Mouse (Mus musculus) MN1 (cell line): ENCODE data around the gene Kcnd3.

Experiments used
- DNase-seq: peaks from one replicate; pipeline ENCODE4 v3.0.0-alpha.2; 2016; ENCODE audit warnings: low spot score

Kcnd3 gene

DNA sequence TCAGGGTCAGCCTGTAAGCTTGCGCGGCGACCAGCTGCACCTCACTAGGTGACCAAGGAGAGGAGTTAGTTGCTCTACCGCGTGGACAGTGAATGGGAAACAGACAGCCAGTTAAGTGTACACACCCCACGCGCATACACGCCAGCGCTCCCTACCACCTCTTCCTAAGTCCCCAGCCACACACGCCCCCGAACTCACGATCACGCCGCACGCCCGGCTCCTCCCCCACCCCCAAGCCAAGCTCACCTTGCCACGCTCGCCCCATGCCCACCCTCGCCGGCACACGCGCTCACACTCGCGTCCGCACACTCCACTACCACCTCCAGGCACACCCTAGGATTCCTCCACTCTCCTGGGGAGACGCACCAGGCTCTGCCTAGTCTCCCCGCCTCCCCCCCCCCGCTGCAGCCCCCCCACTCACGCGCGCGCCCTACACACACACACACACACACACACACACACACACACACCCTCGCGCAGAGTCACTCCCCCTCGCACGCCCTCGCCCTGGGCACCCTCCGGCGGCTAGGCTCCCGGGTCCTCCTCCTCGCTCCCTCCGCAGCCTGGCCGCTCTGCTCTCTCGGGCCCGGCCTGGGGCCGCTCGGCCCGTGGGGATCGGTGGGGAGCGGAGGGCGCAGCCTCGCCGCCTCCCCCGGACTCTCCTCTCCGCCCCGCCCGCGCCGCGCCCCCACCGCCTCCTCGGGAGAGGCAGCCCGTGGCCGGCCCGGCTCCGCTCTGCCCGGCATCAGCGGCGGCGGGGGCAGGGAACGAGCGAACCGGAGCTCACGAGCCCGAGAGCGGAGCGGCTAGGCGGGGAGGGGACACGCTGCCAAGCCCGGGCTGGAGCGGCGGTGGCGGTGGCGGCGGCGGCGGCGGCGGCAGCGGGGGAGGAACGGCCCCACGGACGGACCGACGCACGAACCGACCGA, at the start of gene Kcnd3:
Gene Kcnd3 (plus strand): TSS at position 704 of the 929 bp plus-strand sequence.
- no peak for DNase-seq

DNA sequence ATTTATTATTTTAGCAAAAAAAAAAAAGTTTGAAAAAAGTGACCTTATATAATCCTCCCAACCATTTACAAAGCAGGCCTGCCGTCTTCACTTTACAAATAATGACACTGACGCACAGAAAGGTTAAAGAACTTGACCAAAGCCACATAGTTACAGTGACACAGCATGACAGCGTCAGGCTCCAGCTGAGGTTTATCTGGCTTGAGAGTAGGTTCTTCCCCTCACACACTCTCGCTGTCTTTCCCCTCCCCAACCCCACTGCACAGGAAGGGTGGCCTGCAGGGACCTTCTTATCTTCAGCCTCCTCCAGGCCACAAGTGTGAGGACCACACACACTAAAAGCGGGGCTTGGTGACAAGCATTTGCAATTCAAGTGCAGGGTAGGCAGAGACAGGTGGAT, 49.5 kb upstream of the Kcnd3 start:
- no peak for DNase-seq

DNA sequence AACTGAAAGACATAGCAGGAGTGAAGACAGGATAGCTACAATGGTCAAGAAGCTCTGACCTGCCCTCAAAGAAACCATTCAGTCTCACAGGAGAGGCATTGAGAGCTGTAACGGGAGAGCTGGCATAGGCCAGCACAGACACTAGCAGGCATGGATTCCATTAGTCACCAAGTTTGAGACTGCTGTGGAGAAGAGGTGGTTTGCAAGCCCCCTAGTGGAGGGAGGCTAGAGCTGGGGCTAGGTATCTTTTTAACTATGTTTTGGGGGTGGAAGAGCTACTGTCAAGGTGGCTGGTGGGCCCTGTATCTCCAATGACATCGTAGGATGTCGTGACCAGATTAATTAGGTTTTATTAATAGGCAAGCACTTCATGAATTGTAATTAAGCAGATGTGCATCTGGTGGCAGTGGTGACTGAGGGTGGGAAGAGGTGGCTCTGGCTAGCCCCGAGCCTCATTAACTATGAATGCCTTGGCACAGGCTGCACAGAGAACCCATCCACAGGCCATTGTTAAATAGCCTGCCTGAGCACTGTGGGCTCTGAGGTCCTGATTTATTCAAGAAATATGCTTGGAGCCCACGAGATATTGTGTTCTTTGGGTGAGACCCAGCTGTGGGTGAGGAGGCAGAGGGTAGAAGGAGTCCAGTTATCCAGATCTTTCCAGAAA, 48.6 kb upstream of the Kcnd3 start:
- no peak for DNase-seq

DNA sequence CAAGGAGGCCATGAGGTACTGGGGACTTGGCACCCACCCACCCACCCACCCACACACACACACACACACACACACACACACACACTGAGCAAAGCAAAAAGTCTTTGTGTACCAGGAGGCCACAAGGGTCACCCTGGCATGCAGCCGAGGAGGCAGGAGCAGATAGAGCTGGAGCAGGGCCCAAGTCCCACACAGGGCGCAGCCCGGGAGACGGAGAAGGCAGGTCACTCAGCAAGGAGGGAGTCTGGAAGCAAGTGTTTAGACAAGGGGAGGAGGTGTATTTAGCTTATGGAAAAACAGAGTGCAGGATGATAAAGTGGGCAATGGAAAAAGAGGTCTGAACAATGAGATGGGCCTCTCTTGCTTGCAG, 48.1 kb upstream of the Kcnd3 start:
- no peak for DNase-seq

DNA sequence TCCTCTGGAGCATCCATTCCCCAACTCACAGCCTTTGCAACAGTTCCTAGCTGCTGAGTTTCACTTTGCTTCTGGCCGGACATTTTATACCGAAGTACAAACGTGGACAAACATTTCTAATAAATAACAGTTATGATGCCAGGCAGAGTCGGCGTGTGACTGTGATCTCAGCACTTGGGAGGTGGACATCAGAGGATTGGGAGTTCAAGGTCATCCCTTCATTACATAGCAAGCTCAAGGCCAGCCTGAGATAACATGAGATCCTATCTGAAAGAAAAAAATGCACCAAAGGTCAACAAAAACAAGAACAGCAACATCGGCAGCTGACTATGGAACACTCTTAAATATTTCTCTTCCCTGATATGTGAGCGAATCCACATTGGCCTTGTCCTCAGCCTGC, 46.6 kb upstream of the Kcnd3 start:
- DNase-seq, result no peak

DNA sequence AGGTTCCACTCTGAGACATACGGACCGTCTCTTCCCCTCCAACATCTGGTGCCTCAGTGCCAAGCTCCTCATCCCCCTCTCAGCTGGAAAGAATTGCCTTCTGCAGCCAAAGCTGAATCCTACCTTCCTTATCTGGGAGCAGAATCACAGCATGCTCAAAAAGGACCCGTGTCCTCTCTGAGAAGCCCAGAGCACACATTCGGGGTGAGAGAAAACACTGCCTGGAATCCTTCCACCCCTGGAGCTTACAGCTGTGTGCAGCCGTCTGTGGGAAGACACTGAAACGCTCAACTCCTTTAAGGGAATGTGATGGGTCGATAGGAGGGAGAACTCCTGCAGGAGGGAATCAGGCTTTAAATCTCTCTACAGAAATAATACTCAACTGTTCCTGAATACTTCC, 46.1 kb upstream of the Kcnd3 start:
- DNase-seq, result no peak

DNA sequence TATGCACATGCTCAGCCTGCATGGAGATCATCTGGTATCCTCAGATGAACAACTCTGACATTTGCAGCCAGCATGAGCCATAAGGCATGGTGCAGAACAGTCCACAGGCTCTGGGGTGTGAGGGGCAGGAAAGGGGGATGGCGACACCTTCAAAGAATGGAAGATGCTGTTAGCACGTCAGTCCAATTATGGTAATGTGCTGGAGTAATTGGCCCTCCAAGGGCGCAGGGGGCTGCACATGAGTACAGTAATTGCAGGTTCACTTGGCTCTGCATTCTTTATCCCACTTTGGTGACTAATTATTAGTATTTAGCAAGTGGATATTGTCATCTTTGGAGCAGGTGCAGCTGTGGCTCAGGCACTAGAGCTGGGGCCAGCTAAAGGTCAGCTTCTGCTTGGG, 43.9 kb upstream of the Kcnd3 start:
- DNase-seq, result no peak

DNA sequence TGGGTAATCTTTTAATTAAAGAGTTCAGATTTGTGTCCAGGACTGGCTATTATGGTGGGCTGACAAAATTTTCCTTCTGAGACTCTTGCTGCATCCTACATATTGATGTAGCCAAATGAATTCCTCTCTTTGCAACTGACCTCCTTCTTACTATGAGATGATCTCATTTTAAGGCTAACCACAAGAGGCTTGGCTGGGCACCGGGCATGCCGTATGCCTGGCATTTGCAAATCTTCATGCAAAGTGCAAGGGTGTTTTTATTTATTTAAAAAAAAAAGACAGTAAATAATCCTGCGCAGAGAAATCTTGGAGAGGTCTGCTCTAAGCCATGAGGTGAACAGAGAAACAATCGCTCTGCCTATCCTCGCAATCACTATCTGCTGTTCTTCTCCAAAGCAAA, 41.3 kb upstream of the Kcnd3 start:
- no peak for DNase-seq

DNA sequence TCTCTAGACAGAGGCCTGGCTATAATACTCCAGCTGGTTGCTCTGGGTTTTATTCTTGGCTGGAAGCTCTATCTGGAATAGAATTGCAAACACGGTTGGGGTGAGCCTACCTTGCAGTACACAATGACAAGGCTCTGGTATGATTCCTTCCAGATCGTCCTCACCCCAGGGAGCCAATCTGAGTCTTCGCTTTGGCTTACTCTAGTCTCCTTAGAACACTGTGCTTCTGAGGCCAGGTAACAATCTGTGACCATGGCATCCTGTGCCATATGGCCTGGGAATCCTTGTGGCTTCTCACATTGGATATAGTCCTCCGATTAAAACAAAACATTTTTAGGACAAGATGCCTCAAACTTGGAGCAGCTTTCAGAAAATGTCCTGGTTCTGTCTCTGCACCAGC, 40.4 kb upstream of the Kcnd3 start:
- DNase-seq, result no peak

DNA sequence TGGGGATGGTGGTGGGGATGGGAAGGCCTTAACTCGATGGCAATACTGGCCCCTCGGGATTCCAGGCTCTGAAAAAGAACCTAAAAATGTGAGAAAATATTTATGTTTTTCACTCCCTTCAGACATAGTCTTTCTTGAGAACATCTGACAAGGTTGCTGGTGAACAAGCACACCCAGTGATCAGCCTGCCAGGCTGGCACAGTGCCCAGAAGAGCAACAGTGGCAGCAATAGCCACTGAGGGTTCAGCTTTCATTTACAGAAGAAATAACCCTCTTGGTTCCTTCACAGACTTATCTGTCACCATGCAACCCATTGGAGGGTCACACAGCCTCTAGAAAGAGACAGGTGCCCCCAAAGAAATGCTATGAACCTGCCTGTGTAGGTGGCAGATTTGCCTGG, 39.9 kb upstream of the Kcnd3 start:
- no peak for DNase-seq

DNA sequence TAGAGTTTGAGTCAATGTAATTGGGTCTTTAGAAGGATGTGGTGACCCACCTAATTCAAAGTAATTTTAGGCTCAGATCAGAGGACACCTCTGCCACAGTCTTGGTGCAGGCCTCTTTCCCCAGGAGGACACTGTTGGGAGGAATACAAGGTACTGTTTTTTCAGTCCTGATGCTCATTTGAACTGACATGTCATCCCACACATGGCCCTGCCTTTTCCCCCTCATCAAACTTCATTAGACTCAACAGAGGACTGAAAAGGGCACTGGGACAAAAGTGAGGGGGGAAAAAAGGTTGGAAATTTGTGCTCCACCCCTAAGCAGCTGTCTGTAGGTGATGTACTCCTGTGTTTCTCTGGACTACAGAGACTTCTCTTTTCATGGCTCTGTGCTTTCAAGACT, 39.4 kb upstream of the Kcnd3 start:
- no peak for DNase-seq

DNA sequence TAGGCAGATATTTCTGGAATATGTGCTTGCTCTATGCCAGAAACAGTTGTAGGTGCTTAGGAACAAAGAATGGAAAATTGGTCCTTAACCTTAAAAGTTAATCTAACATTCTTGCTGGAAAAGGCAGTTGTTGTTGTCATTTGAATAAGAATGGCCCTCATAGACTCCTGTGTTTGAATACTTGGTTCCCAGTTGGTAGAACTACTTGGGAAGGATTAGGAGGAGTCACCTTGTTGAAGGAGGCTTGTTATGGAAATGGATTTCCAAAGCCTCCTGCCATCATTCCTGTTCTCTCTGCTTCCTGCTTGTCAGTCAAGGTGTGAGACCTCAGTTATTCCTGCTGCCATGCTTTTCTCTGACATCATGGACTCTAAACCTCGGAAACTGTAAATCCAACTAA, 33.7 kb upstream of the Kcnd3 start:
- DNase-seq, result no peak

DNA sequence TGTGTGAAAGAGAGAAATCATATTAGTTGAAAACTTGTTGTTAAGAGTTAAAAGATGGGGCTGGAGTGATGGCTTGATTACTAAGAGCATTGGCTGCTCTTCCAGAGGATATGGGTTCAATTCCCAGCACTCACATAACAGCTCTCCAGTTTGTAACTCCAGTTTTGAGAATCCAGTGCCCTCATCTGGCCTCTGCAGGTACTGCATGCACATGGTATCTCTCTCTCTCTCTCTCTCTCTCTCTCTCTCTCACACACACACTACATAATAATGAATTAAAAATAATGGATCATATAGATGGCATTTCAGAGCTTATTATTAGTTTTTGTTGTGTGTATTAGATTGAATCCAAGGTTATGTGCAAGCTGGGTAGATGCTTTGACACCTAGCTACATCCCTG, 29.7 kb upstream of the Kcnd3 start:
- no peak for DNase-seq

DNA sequence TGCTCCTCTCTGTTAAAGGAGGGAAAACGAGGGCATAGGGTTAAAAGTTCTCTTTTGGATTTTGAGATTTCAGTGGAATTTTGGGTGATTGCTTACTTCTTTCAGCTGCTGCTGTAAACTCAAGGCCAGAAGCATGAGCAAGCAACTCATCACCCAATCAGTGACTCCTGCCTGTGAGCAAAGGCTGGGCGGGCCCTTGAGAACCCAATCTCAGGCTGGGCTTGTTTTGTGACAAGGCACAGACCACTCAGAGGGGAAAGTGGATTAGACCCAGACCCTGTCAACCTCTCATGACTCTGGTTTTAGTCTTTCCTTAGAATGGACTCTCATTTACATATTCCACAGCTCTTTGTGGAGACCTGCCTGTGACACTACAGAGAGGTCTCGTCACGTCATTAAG, 28.7 kb upstream of the Kcnd3 start:
- no peak for DNase-seq

DNA sequence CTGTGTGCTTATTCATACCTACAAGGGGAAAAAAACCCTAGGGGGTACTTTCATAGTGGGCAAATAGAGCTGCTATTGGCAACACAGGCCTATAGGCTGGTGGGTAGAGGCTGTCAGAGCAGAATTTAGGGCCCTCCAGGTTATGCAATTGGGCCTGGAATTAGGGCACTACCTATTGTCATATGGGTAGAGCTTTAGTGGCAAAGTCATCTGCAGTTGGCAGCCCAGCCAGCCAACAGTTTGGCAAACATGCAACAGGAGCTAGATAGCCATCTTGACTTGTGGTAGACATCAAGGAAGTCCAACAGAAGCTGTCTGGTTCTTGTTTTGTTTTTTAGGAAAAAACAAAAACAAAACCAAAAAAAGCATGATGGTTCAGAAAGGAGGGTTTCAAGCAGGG, 23.5 kb upstream of the Kcnd3 start:
- DNase-seq, result no peak

DNA sequence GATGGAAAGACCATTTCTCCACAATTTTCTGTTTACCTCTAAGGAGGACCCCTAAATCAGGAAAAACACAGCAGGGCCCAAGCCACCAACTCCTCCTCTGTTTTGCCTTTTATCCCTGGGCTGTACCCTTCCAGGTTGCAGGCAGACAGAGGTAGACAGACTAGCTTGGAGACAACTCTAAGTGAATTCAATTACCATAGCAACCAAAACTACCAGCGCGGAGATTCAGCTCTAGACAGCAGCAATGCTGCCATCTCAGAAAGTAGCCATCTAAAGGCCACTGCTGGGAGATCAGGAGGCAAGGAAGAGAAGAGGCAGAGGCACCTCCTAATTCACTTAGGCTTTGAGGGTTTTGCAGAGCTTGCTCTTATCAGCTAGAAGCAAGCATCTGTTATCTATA, 15.7 kb upstream of the Kcnd3 start:
- DNase-seq, result no peak

DNA sequence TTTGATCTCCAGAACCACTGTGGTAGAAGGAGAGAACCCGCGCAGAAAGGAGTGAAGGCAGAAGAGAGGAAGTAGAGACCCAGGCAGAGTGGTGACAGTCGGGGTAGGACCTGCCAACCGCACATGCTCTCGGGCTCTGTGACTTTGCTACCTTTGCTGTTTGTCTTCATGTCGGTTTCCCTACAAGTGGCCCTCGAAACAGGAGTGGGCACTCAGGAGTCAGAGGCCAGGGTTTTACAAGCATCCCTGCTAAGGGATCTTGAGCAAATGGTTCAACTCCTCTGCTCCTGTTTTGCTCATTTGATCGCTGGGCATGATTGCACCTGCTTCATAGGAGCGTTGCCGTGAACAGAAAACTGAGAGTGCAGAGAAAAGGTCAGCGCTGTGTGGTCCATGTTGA, 15.2 kb upstream of the Kcnd3 start:
- no peak for DNase-seq

DNA sequence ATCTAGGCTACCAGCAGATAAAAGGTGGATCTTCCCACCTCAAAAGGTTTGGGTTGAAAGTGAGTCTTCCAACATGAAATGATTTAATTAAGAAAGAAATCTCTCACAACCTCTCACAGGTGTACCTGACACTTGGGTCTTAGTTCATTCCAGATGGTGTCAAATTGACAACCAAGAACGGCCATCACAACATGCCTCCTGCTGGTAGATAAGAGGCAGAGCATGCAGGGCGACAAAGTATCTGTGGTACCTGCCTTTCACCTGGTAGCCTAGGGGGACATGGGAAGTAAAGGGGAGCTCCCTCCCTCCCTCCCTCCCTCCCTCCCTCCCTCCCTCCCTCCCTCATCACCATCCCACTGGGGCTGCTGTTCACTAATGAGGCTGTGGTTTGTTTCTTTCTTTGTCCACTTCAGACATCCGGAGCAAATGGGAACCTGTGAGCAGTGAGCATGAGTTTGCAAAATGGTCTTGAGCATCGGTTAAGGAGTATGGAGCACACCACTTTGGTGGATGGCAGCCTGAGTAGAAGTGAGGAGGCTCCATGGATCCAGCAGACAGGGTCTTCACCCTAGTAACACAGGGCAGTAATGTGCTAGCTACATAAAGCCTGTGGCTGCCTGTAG, 11.1 kb upstream of the Kcnd3 start:
- DNase-seq, result no peak

DNA sequence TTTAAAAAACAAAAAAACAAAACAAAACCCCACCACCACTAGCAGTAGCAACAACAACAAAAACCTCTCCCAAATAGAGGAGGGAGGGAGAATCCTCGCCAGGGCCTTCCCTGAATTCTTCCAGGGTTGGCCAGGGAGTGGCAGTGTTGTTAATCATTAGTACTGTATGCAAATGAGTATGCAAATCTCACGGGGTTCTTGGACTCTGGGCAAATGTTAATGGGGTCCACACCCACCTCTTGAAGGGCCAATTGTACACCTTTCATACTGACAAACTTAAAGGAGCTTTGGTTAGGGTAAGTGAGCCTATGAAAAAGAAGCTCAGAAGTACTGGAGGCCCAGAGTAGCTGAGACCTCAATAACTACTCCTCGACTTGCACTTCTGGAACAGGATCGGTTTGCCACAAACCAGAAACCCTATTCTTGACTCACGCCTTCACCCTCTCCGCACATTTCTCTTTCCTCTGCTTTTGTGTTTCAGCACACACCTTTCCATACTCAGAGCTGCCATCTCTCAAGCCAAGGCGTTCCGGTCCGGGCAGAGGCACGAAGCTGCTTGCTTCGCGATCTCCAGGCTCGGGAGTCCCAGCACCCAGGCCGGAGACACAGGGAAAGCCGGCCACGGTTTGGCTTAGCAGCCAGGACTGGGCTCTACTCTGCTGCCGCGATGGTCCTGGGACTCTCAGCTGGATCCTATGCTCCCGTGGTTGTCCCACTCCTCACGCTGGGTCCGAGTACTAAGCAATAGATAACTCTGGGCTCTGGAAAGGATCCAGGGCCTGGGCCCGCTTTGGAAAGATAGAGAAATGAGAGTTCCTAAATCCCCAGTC, 1.3 kb upstream of the Kcnd3 start:
- DNase-seq, result no peak

DNA sequence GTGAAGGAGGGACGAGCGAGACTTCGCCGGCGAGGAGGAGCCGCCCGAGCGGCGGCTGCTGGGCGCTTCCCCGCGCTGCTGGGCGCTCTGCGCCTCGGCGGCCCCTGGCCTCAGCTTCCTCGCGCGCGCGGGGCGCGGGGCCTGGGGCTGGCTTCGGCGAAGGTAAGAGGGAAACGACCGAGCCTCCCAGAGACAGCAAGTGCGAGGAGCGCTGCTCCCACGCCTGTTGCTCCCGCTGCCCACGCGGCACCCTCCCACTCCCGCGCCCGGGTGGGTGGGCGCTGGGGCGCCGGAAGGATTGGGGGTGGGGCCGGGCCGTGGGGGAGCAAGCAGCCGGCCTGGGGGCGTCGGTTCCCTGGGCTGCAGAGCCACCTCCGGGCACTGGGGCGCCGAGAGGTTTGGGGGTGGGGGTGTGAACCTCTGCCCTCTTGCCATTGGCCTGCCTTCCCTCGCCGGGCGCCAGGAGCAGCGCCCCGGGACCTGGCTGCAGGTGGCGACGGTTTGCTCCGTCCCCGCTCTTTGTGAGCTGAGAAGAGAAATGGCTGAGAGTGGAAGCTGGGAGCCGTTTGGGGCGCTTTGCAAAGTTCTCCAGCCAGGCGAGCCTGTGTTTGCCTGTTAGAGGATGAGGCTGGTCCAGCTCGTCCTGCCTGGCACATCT, 555 bp downstream of the Kcnd3 start:
- DNase-seq, result no peak

DNA sequence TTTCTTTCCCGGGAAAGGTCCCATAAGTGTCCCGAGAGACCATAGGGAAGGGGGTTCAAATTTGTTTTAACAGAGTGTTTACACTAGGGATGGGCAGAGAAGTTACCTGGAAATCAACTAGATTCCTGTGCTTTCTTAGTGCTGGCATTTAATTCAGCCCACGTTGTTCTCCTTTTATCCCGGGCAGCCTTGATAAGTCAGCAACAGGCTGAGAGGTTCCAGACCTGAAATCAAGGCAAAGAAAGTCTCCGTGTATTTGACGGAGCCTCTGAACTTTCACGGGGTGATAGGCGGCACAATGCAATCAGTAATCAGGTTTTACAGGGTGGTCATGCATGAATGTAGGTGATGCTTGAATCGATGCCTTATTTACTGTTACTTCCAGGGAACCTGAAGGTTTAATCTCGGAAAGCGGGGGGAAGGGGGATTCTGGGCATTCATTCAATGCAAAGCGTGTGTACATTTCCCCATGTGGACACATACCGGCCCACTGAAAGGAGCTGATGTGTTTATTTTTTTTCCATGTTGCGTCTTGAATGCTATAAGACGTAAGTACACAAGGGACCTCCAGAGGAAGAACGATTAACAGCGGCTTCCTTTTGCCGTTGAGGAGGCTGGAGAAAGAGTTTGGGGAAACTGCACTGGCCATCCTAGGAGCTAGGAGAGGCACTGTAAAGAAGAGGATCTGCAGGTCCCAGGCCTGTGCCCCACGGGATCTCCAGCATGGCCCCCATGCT, 1.3 kb downstream of the Kcnd3 start:
- no peak for DNase-seq
